In the genomic region with DNA sequence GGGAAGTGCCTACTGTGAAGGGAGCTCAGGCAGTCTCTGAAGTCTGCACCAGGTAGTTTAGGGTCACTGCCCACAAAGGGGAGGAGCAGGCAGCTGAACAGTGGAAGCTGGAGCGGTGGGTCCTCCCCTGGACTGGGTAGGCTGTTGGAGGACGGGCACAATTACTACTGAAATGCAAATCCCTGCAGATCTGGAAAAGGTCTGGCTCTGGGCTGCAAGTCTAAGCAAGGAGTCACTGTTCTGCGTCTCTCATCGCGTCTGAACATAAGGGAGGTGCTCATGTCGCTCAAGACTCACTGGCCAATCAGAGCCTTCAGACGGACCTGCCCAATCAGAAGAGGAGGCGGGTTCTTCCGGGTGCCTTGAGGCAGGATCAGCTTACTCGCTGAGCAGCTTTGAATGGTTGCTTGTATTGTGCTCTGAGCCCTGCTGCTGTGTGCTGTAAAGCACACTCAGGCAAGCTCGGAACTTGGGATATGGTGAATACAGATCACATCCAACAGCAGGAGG, we compare ENCODE assay signal across 7 mouse cellular contexts. TPM values are rescaled to one million over a fixed set of nuclear protein-coding genes. Genes with fewer than 3 reads are reported as not detected.
DNase-seq lines count a peak whose midpoint lies in the region; ATAC-seq lines count a peak whose summit lies in the region.

No protein-coding gene starts in this region.

- peak overlapping the region; percentile 42; the same call in 1 of the 2 replicates for H3K9ac ChIP-seq in embryonic facial prominence, embryonic 12.5 days
- peak overlapping the region; percentile 67 for H3K9ac ChIP-seq in midbrain, embryonic 13.5 days (replicated peaks)

- no peaks in the 10 kb centered on the region for H3K27me3 ChIP-seq in embryonic facial prominence, embryonic 12.5 days
- no peaks in the 10 kb centered on the region for H3K27me3 ChIP-seq in limb, embryonic 10.5 days (ENCODE audit: low read depth, poor library complexity, severe bottlenecking)
- no peaks in the 10 kb centered on the region for H3K27me3 ChIP-seq in midbrain, embryonic 13.5 days

- DNase-seq in adrenal gland, postnatal 14 days, result peak; percentile 89
- DNase-seq in heart, adult 18-20 months, result peak; percentile 28 to 60
- peak; percentile 43 for DNase-seq in kidney, adult 18-20 months
- peak; percentile 81 for DNase-seq in limb, embryonic 10.5 days (ENCODE audit: low spot score)
- DNase-seq in spleen, adult 12 weeks (ENCODE audit: low spot score), result peak; percentile 39

- peak; percentile 97 for ATAC-seq in embryonic facial prominence, embryonic 12.5 days (ENCODE audit: insufficient number of reproducible peaks, insufficient read depth, low FRiP score, low TSS enrichment)
- ATAC-seq in midbrain, embryonic 13.5 days, result peak; percentile 100

- H3K4me1 ChIP-seq in embryonic facial prominence, embryonic 12.5 days, result no peaks in the 10 kb centered on the region
- H3K4me1 ChIP-seq in limb, embryonic 10.5 days, result peaks cover 9% of the 10 kb centered on the region
- peaks cover 4% of the 10 kb centered on the region; the same call in 1 of the 2 replicates for H3K4me1 ChIP-seq in midbrain, embryonic 13.5 days (replicated peaks)

- H3K27ac ChIP-seq in embryonic facial prominence, embryonic 12.5 days, result peak overlapping the region; percentile 71
- H3K27ac ChIP-seq in limb, embryonic 10.5 days, result peak overlapping the region; percentile 88
- peak overlapping the region; percentile 84 for H3K27ac ChIP-seq in midbrain, embryonic 13.5 days

- peak overlapping the region; percentile 59 for H3K4me2 ChIP-seq in embryonic facial prominence, embryonic 12.5 days (replicated peaks)
- H3K4me2 ChIP-seq in midbrain, embryonic 13.5 days (replicated peaks), result peak overlapping the region; percentile 61

- H3K9me3 ChIP-seq in embryonic facial prominence, embryonic 12.5 days, result no peaks in the 10 kb centered on the region; the same call in 1 of the 2 replicates
- no peaks in the 10 kb centered on the region for H3K9me3 ChIP-seq in limb, embryonic 10.5 days (replicated peaks)
- H3K9me3 ChIP-seq in midbrain, embryonic 13.5 days, result peaks cover under 1% of the 10 kb centered on the region; the same call in 1 of the 2 replicates

- H3K36me3 ChIP-seq in embryonic facial prominence, embryonic 12.5 days, result no peaks in the 10 kb centered on the region
- H3K36me3 ChIP-seq in limb, embryonic 10.5 days, result no peaks in the 10 kb centered on the region
- H3K36me3 ChIP-seq in midbrain, embryonic 13.5 days, result no peaks in the 10 kb centered on the region

- peak overlapping the region; percentile 49 for H3K4me3 ChIP-seq in embryonic facial prominence, embryonic 12.5 days
- peak overlapping the region; percentile 58 for H3K4me3 ChIP-seq in limb, embryonic 10.5 days
- H3K4me3 ChIP-seq in midbrain, embryonic 13.5 days (replicated peaks), result peak overlapping the region; percentile 48

- 0% methylated on average over 11 of the region's 11 CpGs for WGBS in embryonic facial prominence, embryonic 12.5 days
- WGBS in limb, embryonic 10.5 days, result under 1% methylated on average over 11 of the region's 11 CpGs
- 1% methylated on average over 11 of the region's 11 CpGs for WGBS in midbrain, embryonic 13.5 days

RNA-seq across cellular contexts. Expression of gene Ptchd3, which starts 17.8 kb away (rescaled TPM):
- not detected in 2 replicates for total RNA-seq in adrenal gland, postnatal 14 days (2021)
- not detected in 2 replicates for polyA plus RNA-seq in embryonic facial prominence, embryonic 12.5 days (2016; fragmentation: Nextera tagmentation; extraction: Ambion mirVana)
- total RNA-seq in heart, adult 18-20 months (2021), result under 1 TPM in 1 of 2 experiments, not detected in 1; 0.12 TPM
- polyA plus RNA-seq in limb, embryonic 10.5 days (2016; fragmentation: Nextera tagmentation; extraction: Ambion mirVana), result not detected in 2 replicates
- polyA plus RNA-seq in midbrain, embryonic 13.5 days (2015; fragmentation: Nextera tagmentation; extraction: Ambion mirVana), result not detected in 2 replicates

Comparison
In these comparisons a context has a peak if more than half of its experiments do, and no peak if none do; other contexts are left out.
1. Peak in every context shown above with its lines: DNase-seq, ATAC-seq, H3K4me3 ChIP-seq and H3K27ac ChIP-seq.
2. DNase-seq: peak in every context shown above with its lines; median percentile 89 in adrenal gland, postnatal 14 days; 81 in limb, embryonic 10.5 days; 44 in heart, adult 18-20 months; 43 in kidney, adult 18-20 months; 39 in spleen, adult 12 weeks.